Mouse (Mus musculus) urinary bladder, postnatal 14 days (tissue): ENCODE measurements around the gene Pcgf5.

Experiments used
- DNase-seq: peaks from one replicate; pipeline ENCODE4 v3.0.0; 2021; ENCODE audit warnings: low spot score

Gene Pcgf5

GRCm38 (mm10) chr19:36477684-36478083 is 129.6 kb downstream of the Pcgf5 start:
- DNase-seq = no peak

- DNase-seq = no peak
These were observed 142.8 kb downstream of the Pcgf5 start for GRCm38 (mm10) chr19:36490911-36491310.

DNA sequence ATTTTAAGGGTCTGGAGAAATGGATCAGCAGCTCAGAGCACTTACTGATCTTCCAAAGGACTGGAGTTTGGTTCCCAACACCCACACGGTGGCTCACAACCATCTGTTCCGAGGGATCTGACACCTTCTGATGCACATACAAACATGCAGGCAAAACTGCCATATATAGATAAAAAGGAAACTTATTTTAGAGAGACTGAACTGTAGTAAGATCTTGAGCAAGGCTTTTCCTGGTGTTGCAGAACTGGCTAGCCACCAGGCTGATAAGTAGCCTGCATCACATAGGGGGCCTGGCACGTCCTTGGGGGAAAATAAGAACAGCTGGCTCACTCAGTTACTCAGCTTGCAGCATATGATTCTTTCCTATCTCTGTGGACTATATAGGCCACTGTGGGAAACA is 147.4 kb downstream of the Pcgf5 start:
- DNase-seq = no peak

DNA sequence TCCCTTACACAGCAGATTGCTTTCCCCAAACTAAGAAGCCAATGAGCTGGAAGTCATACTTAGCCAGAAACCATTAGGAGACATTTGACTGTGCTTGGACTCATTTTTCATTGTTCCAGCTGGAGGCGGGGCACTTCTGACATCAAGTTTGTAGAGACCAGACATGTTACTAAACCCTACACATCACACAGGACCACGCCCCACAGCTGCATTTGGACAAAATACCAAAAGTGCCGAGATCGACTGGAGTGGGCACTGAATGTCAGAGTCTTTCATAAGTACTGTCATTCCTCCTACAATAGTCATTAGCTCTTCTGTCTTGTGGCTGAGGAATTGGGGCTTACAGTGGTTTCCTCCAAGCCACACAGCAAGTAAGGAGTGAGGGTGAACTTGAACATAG is 148.4 kb downstream of the Pcgf5 start:
- DNase-seq = no peak

- no peak for DNase-seq
These were observed 149.0 kb downstream of the Pcgf5 start for GRCm38 (mm10) chr19:36497067-36497466.

DNA sequence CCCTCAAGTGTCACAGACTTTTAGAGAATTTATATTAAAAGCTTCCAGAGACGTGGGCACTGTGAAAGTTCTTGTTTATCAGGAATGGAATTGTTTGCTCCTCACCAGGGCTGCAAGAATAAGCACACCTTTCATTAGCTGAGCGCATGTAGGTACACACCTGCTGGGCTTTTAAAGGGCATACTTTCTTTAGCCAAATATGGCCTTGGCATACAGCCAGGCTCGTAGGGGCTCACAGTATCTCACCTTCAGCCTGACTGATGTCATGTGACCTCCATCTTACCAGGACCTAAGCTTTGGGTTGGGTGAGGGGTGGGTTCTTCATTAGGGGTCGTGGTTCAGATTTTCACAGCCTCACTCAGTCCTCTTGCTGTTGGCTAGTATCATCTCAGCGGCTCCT is 149.6 kb downstream of the Pcgf5 start:
- no peak for DNase-seq

DNA sequence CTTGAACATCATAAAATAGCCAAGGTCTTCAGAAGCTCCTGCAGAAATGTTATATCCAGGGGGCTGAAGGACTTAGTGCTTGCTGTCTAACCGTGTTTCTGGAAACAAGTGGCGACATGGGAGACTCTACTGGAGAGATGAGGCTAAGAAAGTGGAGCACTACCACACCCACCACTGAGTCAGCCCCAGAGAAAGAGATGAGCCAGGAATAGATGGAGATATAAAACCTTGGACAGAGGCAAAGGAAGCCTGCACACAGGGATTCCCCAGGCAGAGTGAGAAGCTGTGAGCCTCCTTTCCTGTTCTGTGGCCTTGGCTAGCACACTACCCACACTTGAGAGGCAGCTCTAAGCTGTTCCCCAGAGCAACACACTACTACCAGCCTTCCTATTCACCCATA is 156.6 kb downstream of the Pcgf5 start:
- no peak for DNase-seq
